Mouse (Mus musculus): Measurements from ENCODE around the gene Gltp.
A peak's percentile ranks its signal among the peaks of the same experiment; 100 is the strongest.

The Gltp gene

GRCm38 (mm10) chr5:114717292-114717691 is 26.5 kb upstream of the Gltp start:
- no peak for TF ChIP-seq GATA4 (IDR thresholded peaks at IDR 0.05; ENCODE audit: insufficient replicate concordance, low read length)

- no peak for TF ChIP-seq GATA4 (IDR thresholded peaks at IDR 0.05; ENCODE audit: insufficient replicate concordance, low read length)
Observed at GRCm38 (mm10) chr5:114714551-114714950, 23.8 kb upstream of the Gltp start.

- no peak for TF ChIP-seq GATA4 (IDR thresholded peaks at IDR 0.05; ENCODE audit: insufficient replicate concordance, low read length)
Observed at GRCm38 (mm10) chr5:114709357-114709756, 18.6 kb upstream of the Gltp start.

- TF ChIP-seq GATA4 (IDR thresholded peaks at IDR 0.05; ENCODE audit: insufficient replicate concordance, low read length), result no peak
Observed at GRCm38 (mm10) chr5:114708491-114708890, 17.7 kb upstream of the Gltp start.

GRCm38 (mm10) chr5:114707265-114708068 is 16.7 kb upstream of the Gltp start, which contains the start of gene Tchp:
Gene Tchp (plus strand): TSS chr5:114707760.
- 0 out of 2 replicates have a peak, but pooled peaks have one; percentile 26 for TF ChIP-seq GATA4 (IDR thresholded peaks at IDR 0.05; ENCODE audit: insufficient replicate concordance, low read length)

GRCm38 (mm10) chr5:114702403-114703392 is 11.9 kb upstream of the Gltp start:
- no peak for TF ChIP-seq GATA4 (IDR thresholded peaks at IDR 0.05; ENCODE audit: insufficient replicate concordance, low read length)

GRCm38 (mm10) chr5:114699015-114699414 is 8.2 kb upstream of the Gltp start:
- no peak for TF ChIP-seq GATA4 (IDR thresholded peaks at IDR 0.05; ENCODE audit: insufficient replicate concordance, low read length)

- no peak for TF ChIP-seq GATA4 (IDR thresholded peaks at IDR 0.05; ENCODE audit: insufficient replicate concordance, low read length)
Observed at GRCm38 (mm10) chr5:114698044-114698746, 7.4 kb upstream of the Gltp start.

- no peak for TF ChIP-seq GATA4 (IDR thresholded peaks at IDR 0.05; ENCODE audit: insufficient replicate concordance, low read length)
Observed at GRCm38 (mm10) chr5:114696939-114697338, 6.2 kb upstream of the Gltp start.

GRCm38 (mm10) chr5:114695775-114696174 is 5.0 kb upstream of the Gltp start:
- no peak for TF ChIP-seq GATA4 (IDR thresholded peaks at IDR 0.05; ENCODE audit: insufficient replicate concordance, low read length)

- no peak for TF ChIP-seq GATA4 (IDR thresholded peaks at IDR 0.05; ENCODE audit: insufficient replicate concordance, low read length)
Observed at GRCm38 (mm10) chr5:114689700-114690366, 951 bp downstream of the Gltp start.

- TF ChIP-seq GATA4 (IDR thresholded peaks at IDR 0.05; ENCODE audit: insufficient replicate concordance, low read length), result no peak
Observed at GRCm38 (mm10) chr5:114688703-114689102, 2.1 kb downstream of the Gltp start.

GRCm38 (mm10) chr5:114687901-114688300 is 2.9 kb downstream of the Gltp start:
- TF ChIP-seq GATA4 (IDR thresholded peaks at IDR 0.05; ENCODE audit: insufficient replicate concordance, low read length), result no peak

- no peak for TF ChIP-seq GATA4 (IDR thresholded peaks at IDR 0.05; ENCODE audit: insufficient replicate concordance, low read length)
Observed at GRCm38 (mm10) chr5:114686726-114687210, 4.0 kb downstream of the Gltp start.

All from liver, adult (tissue).